ENCODE assay signal across 14 mouse cellular contexts in genomic region chr5:125360981-125361510, GRCm38 (mm10). TPM values are rescaled to one million over a fixed set of nuclear protein-coding genes. Genes with fewer than 3 reads are reported as not detected.
DNase-seq lines count a peak whose midpoint lies in the region; ATAC-seq and TF ChIP-seq lines count a peak whose summit lies in the region.
"Had no signal": no experiment of that assay in that cellular context is flagged by ENCODE, and none has a peak within 500 bp of the region (broad histone marks: within the 10 kb centered on the region; RNA-seq: fewer than 3 reads in every experiment).

No protein-coding gene starts in this region.

- no peak overlapping the region for H3K9ac ChIP-seq in kidney, embryonic 15.5 days
- no peak overlapping the region for H3K9ac ChIP-seq in CH12.LX (ENCODE audit: insufficient read depth, low read depth)
- no peak overlapping the region for H3K9ac ChIP-seq in liver, embryonic 13.5 days
- H3K9ac ChIP-seq: limb, embryonic 15.5 days; neural tube, embryonic 13.5 days had no signal

- H3K79me2 ChIP-seq in CH12.LX (replicated peaks; ENCODE audit: control insufficient read depth, extremely low read depth, insufficient read depth, poor library complexity, severe bottlenecking), result no peaks in the 10 kb centered on the region

- no peak for ATAC-seq in kidney, embryonic 15.5 days (replicated peaks; ENCODE audit: low FRiP score)
- ATAC-seq in liver, embryonic 13.5 days (ENCODE audit: low read depth), result no peak
- ATAC-seq in megakaryocyte-erythroid progenitor cell, adult 5-6 weeks (replicated peaks; ENCODE audit: low FRiP score, low TSS enrichment, poor library complexity, severe bottlenecking), result no peak
- ATAC-seq: activated CD4-positive, CD25-positive, alpha-beta regulatory T cell, adult 4 months; hindbrain, embryonic 16.5 days had no signal

- 0 out of 2 replicates have a peak overlapping the region, but pooled peaks have one; percentile 41 for H3K27ac ChIP-seq in kidney, embryonic 15.5 days
- H3K27ac ChIP-seq in CH12.LX (ENCODE audit: insufficient read depth, low read depth), result no peak overlapping the region
- no peak overlapping the region for H3K27ac ChIP-seq in embryonic facial prominence, embryonic 10.5 days (replicated peaks)
- H3K27ac ChIP-seq in liver, embryonic 13.5 days, result peak overlapping the region; percentile 21
- H3K27ac ChIP-seq: limb, embryonic 15.5 days; neural tube, embryonic 13.5 days had no signal

- no peak for TF ChIP-seq EP300 in CH12.LX (IDR thresholded peaks at IDR 0.05; ENCODE audit: low read length)

- H3K4me2 ChIP-seq in kidney, embryonic 15.5 days, result no peak overlapping the region
- H3K4me2 ChIP-seq in CH12.LX (ENCODE audit: insufficient read depth, low read depth, poor library complexity, severe bottlenecking), result no peak overlapping the region
- H3K4me2 ChIP-seq in liver, embryonic 13.5 days, result 0 out of 2 replicates have a peak overlapping the region, but pooled peaks have one; percentile 6
- H3K4me2 ChIP-seq: heart, embryonic 11.5 days; limb, embryonic 15.5 days; neural tube, embryonic 13.5 days had no signal

- no peaks in the 10 kb centered on the region for H3K36me3 ChIP-seq in kidney, embryonic 15.5 days
- no peaks in the 10 kb centered on the region for H3K36me3 ChIP-seq in CH12.LX (replicated peaks in 1 of 2; ENCODE audit: control insufficient read depth in 1 of 2, insufficient read depth in 1 of 2, low read length in 1 of 2)
- H3K36me3 ChIP-seq in embryonic facial prominence, embryonic 10.5 days (replicated peaks), result no peaks in the 10 kb centered on the region
- H3K36me3 ChIP-seq in liver, embryonic 13.5 days, result no peaks in the 10 kb centered on the region
- H3K36me3 ChIP-seq: limb, embryonic 15.5 days; neural tube, embryonic 13.5 days had no signal

- 63% methylated on average over 16 of the region's 16 CpGs for WGBS in kidney, embryonic 15.5 days
- 44% methylated on average over 16 of the region's 16 CpGs for WGBS in embryonic facial prominence, embryonic 10.5 days
- WGBS in liver, embryonic 13.5 days (ENCODE audit: insufficient replicate concordance), result 32% methylated on average over 16 of the region's 16 CpGs

- H3K9me3 ChIP-seq in kidney, embryonic 15.5 days (replicated peaks), result no peaks in the 10 kb centered on the region
- H3K9me3 ChIP-seq in CH12.LX (replicated peaks; ENCODE audit: low read length), result peaks cover 17% of the 10 kb centered on the region
- no peaks in the 10 kb centered on the region; the same call in 1 of the 2 replicates for H3K9me3 ChIP-seq in embryonic facial prominence, embryonic 10.5 days
- no peaks in the 10 kb centered on the region for H3K9me3 ChIP-seq in liver, embryonic 13.5 days (replicated peaks)
- H3K9me3 ChIP-seq: limb, embryonic 15.5 days; neural tube, embryonic 13.5 days had no signal

- in situ Hi-C loops in CH12.LX (cut with MboI; ENCODE audit: low pct_ligation_motif_present, low pct_unique_long_range_greater_than_20kb, low sequenced_read_pairs), result no loop called here

- no peak for DNase-seq in kidney, adult 9 months
- no peak for DNase-seq in CH12.LX (ENCODE audit: extremely low read depth)
- DNase-seq in embryonic facial prominence, embryonic 10.5 days (ENCODE audit: low spot score), result no peak
- DNase-seq in liver, embryonic 13.5 days, result no peak
- DNase-seq in left cerebral cortex, adult 11 months (ENCODE audit: low spot score), result no peak
- DNase-seq: layer of hippocampus, adult 9-11 months had no signal

- no peak for TF ChIP-seq POLR2A in CH12.LX (IDR thresholded peaks at IDR 0.05; ENCODE audit: low read depth, low read length)

- dilution Hi-C loops in CH12.LX (cut with MboI; ENCODE audit: extremely low pct_ligation_motif_present, extremely low pct_unique_long_range_greater_than_20kb, low sequenced_read_pairs), result no loop called here

- TF ChIP-seq RAD21 in CH12.LX (IDR thresholded peaks at IDR 0.05; ENCODE audit: low read depth, low read length), result no peak

- H3K27me3 ChIP-seq in kidney, embryonic 15.5 days, result no peaks in the 10 kb centered on the region
- no peaks in the 10 kb centered on the region for H3K27me3 ChIP-seq in CH12.LX (replicated peaks)
- no peaks in the 10 kb centered on the region for H3K27me3 ChIP-seq in embryonic facial prominence, embryonic 10.5 days (replicated peaks; ENCODE audit: low read depth, poor library complexity, severe bottlenecking)
- H3K27me3 ChIP-seq in liver, embryonic 13.5 days, result no peaks in the 10 kb centered on the region
- H3K27me3 ChIP-seq: limb, embryonic 15.5 days; neural tube, embryonic 13.5 days had no signal

- TF ChIP-seq CTCF in CH12.LX (conservative IDR thresholded peaks at IDR 0.05 in 1 of 2, IDR thresholded peaks at IDR 0.05 in 1 of 2; ENCODE audit: low read depth in 2 of 2, low read length in 2 of 2), result no peak

- no peak overlapping the region for H3K4me3 ChIP-seq in kidney, embryonic 15.5 days (replicated peaks)
- no peak overlapping the region for H3K4me3 ChIP-seq in CH12.LX (replicated peaks in 1 of 3; ENCODE audit: low read depth in 2 of 3, low read length in 2 of 3, poor library complexity in 1 of 3)
- H3K4me3 ChIP-seq in embryonic facial prominence, embryonic 10.5 days, result peak overlapping the region; percentile 18; the same call in 1 of the 2 replicates
- no peak overlapping the region for H3K4me3 ChIP-seq in liver, embryonic 13.5 days (replicated peaks)
- H3K4me3 ChIP-seq: limb, embryonic 15.5 days; neural tube, embryonic 13.5 days had no signal

- H3K4me1 ChIP-seq in kidney, embryonic 15.5 days, result peaks cover 10% of the 10 kb centered on the region; the same call in 1 of the 2 replicates
- peaks cover 2 to 21% of the 10 kb centered on the region in 2 experiments; a peak in 3 of 4 replicates for H3K4me1 ChIP-seq in CH12.LX (ENCODE audit: control insufficient read depth in 1 of 2, insufficient read depth in 2 of 2)
- H3K4me1 ChIP-seq in embryonic facial prominence, embryonic 10.5 days, result peaks cover 8% of the 10 kb centered on the region
- peaks cover 16% of the 10 kb centered on the region for H3K4me1 ChIP-seq in liver, embryonic 13.5 days (replicated peaks)
- H3K4me1 ChIP-seq: limb, embryonic 15.5 days; neural tube, embryonic 13.5 days had no signal

TF ChIP-seq in CH12.LX, 34 proteins besides CTCF, POLR2A, EP300 and RAD21:
- TF ChIP-seq USF1 (IDR thresholded peaks at IDR 0.05; ENCODE audit: low read depth, low read length), result no peak
- TF ChIP-seq JUN (IDR thresholded peaks at IDR 0.05; ENCODE audit: insufficient read depth, low read depth, low read length), result no peak
- no peak for TF ChIP-seq USF2 (conservative IDR thresholded peaks at IDR 0.05; ENCODE audit: low read depth, low read length)
- TF ChIP-seq SIN3A (IDR thresholded peaks at IDR 0.05; ENCODE audit: low read length), result no peak
- no peak for TF ChIP-seq ELF1 (IDR thresholded peaks at IDR 0.05; ENCODE audit: low read depth, low read length)
- no peak for TF ChIP-seq RCOR1 (conservative IDR thresholded peaks at IDR 0.05; ENCODE audit: low read depth, low read length)
- peak; percentile 5; the same call in 1 of the 2 replicates for TF ChIP-seq BHLHE40 (IDR thresholded peaks at IDR 0.05; ENCODE audit: low read depth, low read length)

RNA-seq across cellular contexts. Expression of gene Scarb1, which starts 20.2 kb away (rescaled TPM):
- polyA plus RNA-seq in kidney, embryonic 15.5 days (2015; fragmentation: Nextera tagmentation; extraction: Ambion mirVana), result 67.6 and 97.9 TPM in 2 replicates
- total RNA-seq in CH12.LX (2012; rRNA removed) (11.6 and 12.3 TPM in 2 replicates), CH12.LX (2014; rRNA removed) (16.3 and 20.0 TPM in 2 replicates)
- polyA plus RNA-seq in CH12.LX (2012; ENCODE audit: insufficient read length, low read depth), result 24.6 and 24.7 TPM in 2 replicates
- 43.2 and 47.3 TPM in 2 replicates for polyA plus RNA-seq in embryonic facial prominence, embryonic 10.5 days (2016; fragmentation: Nextera tagmentation; extraction: Ambion mirVana)
- polyA plus RNA-seq in liver, embryonic 13.5 days (2015; fragmentation: Nextera tagmentation; extraction: Ambion mirVana), result 66.1 and 76.3 TPM in 2 replicates
- 71.7 and 85.8 TPM in 2 replicates for total RNA-seq in megakaryocyte-erythroid progenitor cell, adult 5-6 weeks (2014; fragmentation: Nextera tagmentation)
- total RNA-seq in megakaryocyte-erythroid progenitor cell, adult 5-6 weeks (2017), result 29.7 and 57.0 TPM in 2 replicates

RNA-seq across cellular contexts. Expression of gene Gm10382, which starts 28.1 kb away (rescaled TPM):
- polyA plus RNA-seq in kidney, embryonic 15.5 days (2015; fragmentation: Nextera tagmentation; extraction: Ambion mirVana), result 0.31 and 0.49 TPM in 2 replicates
- total RNA-seq in CH12.LX (2012; rRNA removed) (0.59 and 0.80 TPM in 2 replicates), CH12.LX (2014; rRNA removed) (not detected in 2 replicates)
- 0.87 and 1.1 TPM in 2 replicates for polyA plus RNA-seq in CH12.LX (2012; ENCODE audit: insufficient read length, low read depth)
- polyA plus RNA-seq in embryonic facial prominence, embryonic 10.5 days (2016; fragmentation: Nextera tagmentation; extraction: Ambion mirVana), result 0.53 and 0.60 TPM in 2 replicates
- 0.10 and 0.21 TPM in 2 replicates for polyA plus RNA-seq in liver, embryonic 13.5 days (2015; fragmentation: Nextera tagmentation; extraction: Ambion mirVana)
- total RNA-seq in megakaryocyte-erythroid progenitor cell, adult 5-6 weeks (2014; fragmentation: Nextera tagmentation), result not detected in 2 replicates
- total RNA-seq in megakaryocyte-erythroid progenitor cell, adult 5-6 weeks (2017), result 0.56 TPM in 1 of 2 replicates, not detected in the other
- polyA plus RNA-seq: embryonic facial prominence, embryonic 11.5 days had no signal

RNA-seq across cellular contexts. Expression of gene Ubc, which starts 29.0 kb away (rescaled TPM):
- polyA plus RNA-seq in kidney, embryonic 15.5 days (2015; fragmentation: Nextera tagmentation; extraction: Ambion mirVana), result 1,049 and 1,140 TPM in 2 replicates
- total RNA-seq in CH12.LX (2012; rRNA removed) (466 and 486 TPM in 2 replicates), CH12.LX (2014; rRNA removed) (650 and 656 TPM in 2 replicates)
- polyA plus RNA-seq in CH12.LX (2012; ENCODE audit: insufficient read length, low read depth), result 687 and 803 TPM in 2 replicates
- 957 and 988 TPM in 2 replicates for polyA plus RNA-seq in embryonic facial prominence, embryonic 10.5 days (2016; fragmentation: Nextera tagmentation; extraction: Ambion mirVana)
- polyA plus RNA-seq in liver, embryonic 13.5 days (2015; fragmentation: Nextera tagmentation; extraction: Ambion mirVana), result 517 and 564 TPM in 2 replicates
- total RNA-seq in megakaryocyte-erythroid progenitor cell, adult 5-6 weeks (2014; fragmentation: Nextera tagmentation), result 110 and 133 TPM in 2 replicates
- 202 and 258 TPM in 2 replicates for total RNA-seq in megakaryocyte-erythroid progenitor cell, adult 5-6 weeks (2017)

Comparison
In these comparisons a context has a peak if more than half of its experiments do, and no peak if none do; other contexts are left out.
1. H3K27ac ChIP-seq: peak in kidney, embryonic 15.5 days (single experiment) and liver, embryonic 13.5 days (single experiment); none in CH12.LX (single experiment) and embryonic facial prominence, embryonic 10.5 days (single experiment).